Mouse (Mus musculus) stomach, embryonic 16.5 days (tissue): ENCODE data around the gene Arhgef28. TPM values are rescaled to one million over a fixed set of nuclear protein-coding genes. Genes with fewer than 3 reads are reported as not detected.

Experiments used
- ATAC-seq: fragments of 200-750 bp; cut with Nextera tagmentation; 2 replicates; pipeline ENCODE4 v1.8.0; 2017; ENCODE audit warnings: moderate number of reproducible peaks, moderate TSS enrichment; ENCODE audit not compliant: insufficient read depth, low FRiP score
- H3K27ac ChIP-seq: fragments of 300-500 bp; sonication (generic); 2 replicates; pipeline ENCODE4 v1.5.1; 2014; ENCODE audit warnings: low read length
- H3K27me3 ChIP-seq: fragments of 300-500 bp; sonication (generic); 2 replicates; pipeline ENCODE4 v1.6.1; 2014; ENCODE audit warnings: low read length, control low read depth, mixed read lengths; ENCODE audit not compliant: control insufficient read depth, insufficient read depth
- H3K36me3 ChIP-seq: fragments of 300-500 bp; sonication (generic); 2 replicates; pipeline ENCODE4 v1.6.1; 2014; ENCODE audit warnings: low read length; ENCODE audit not compliant: control insufficient read depth, insufficient read depth
- H3K4me1 ChIP-seq: fragments of 300-500 bp; sonication (generic); 2 replicates; pipeline ENCODE4 v1.6.1; 2014; ENCODE audit warnings: low read length, control low read depth, mixed read lengths; ENCODE audit not compliant: control insufficient read depth, insufficient read depth
- H3K4me2 ChIP-seq: fragments of 300-500 bp; sonication (generic); 2 replicates; pipeline ENCODE4 v1.6.1; 2014; ENCODE audit warnings: low read depth, low read length, mixed read lengths
- H3K4me3 ChIP-seq: fragments of 300-500 bp; sonication (generic); replicated peaks from 2 replicates; pipeline ENCODE4 v1.5.1; 2014; ENCODE audit warnings: mild to moderate bottlenecking, low read length
- H3K9ac ChIP-seq: fragments of 300-500 bp; sonication (generic); 2 replicates; pipeline ENCODE4 v1.6.1; 2014; ENCODE audit warnings: low read length
- H3K9me3 ChIP-seq: fragments of 300-500 bp; sonication (generic); replicated peaks from 2 replicates; pipeline ENCODE4 v1.6.1; 2016; ENCODE audit warnings: low read length, control low read depth; ENCODE audit not compliant: control insufficient read depth
- WGBS: fragments of 180-500 bp; shearing (Covaris S2); extraction: QIAGEN DNeasy Blood & Tissue Kit; methylation state at CpG from one replicate; pipeline ENCODE4 v1.1.7; 2014; 5-methylcytosine and 5-hydroxymethylcytosine counted together
- polyA plus RNA-seq: library from polyadenylated mRNA; unstranded; fragments of >200 nt; fragmentation: Nextera tagmentation; extraction: Ambion mirVana; gene quantifications from 2 replicates; pipeline ENCODE4 v1.2.1, GENCODE M21; 2015

The Arhgef28 gene
- polyA plus RNA-seq, 1 experiment from 2014 or later, result 26.6 TPM

DNA sequence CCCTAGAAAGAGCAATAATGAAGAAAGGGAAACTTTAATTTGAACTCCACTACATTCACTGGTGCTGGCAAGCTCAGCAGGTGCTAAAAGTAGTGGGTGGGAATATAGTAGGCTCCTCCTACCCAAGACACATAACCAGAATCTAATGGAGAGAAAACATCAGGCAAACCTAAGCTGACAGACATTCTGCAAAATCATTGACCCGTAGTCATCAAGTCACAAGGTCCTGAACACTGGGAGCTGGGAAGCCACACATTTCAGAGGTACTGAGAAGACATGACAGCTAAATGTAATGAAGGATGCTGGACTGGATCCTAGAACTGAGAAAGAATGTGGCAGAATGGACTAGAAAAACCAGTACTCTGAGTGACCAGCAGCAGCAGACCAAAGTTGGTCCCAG lies 24.3 kb upstream of the Arhgef28 start:
- Histone ChIP-seq H3K9me3 (no peaks in the 10 kb centered on the region), H3K27me3 (no peaks in the 10 kb centered on the region), H3K9ac (no peak overlapping the region), H3K4me1 (no peaks in the 10 kb centered on the region), H3K4me3 (no peak overlapping the region), H3K36me3 (no peaks in the 10 kb centered on the region), H3K4me2 (no peak overlapping the region), H3K27ac (no peak overlapping the region)
- ATAC-seq, result no peak
- WGBS, result 84% methylated on average over 1 of the region's 1 CpGs

DNA sequence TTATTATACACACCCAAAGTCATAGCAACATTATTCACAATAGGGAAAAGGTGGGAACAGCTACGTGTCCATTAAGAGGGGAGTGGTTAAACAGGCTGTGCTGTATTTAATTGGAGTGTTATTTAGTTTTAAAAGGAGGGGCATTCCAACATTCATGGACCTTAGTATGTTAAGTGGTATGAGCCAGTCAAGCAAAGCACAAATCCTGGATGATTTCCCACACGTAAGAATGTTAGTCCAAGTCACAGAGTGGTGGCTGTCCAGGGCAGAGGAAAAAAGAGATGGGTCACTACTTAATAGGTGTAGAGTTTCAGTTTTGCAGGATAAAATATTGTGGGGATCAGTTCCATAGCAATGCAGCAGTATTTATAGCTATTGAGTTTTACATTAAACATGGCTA lies 20.0 kb upstream of the Arhgef28 start:
- Histone ChIP-seq H3K4me3 (no peak overlapping the region), H3K4me2 (no peak overlapping the region), H3K27ac (no peak overlapping the region), H3K36me3 (no peaks in the 10 kb centered on the region), H3K9ac (no peak overlapping the region), H3K9me3 (no peaks in the 10 kb centered on the region), H3K27me3 (no peaks in the 10 kb centered on the region), H3K4me1 (no peaks in the 10 kb centered on the region)
- WGBS, result 51% methylated on average over 2 of the region's 2 CpGs
- no peak for ATAC-seq

DNA sequence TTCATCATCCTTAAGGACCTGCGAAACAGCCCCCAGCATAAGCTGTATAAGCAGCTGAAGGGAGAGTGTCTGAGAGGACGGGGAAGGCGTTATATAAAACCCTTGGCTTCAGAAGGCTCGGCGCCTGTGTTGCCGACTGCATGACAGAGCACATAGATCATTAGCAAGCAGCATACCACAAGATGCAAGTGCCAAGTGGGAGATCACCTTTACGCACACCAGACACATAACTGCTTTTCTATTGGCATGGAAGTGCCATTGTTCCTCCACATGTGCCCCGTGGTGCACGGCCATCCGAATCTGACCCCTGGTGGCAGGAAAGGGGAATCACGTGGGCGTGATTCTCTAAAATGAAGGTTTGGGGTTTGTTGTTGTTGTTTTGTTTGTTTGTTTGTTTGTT lies 16.6 kb upstream of the Arhgef28 start:
- no peaks in the 10 kb centered on the region for H3K36me3 ChIP-seq
- H3K4me3 ChIP-seq, result no peak overlapping the region
- H3K9me3 ChIP-seq, result no peaks in the 10 kb centered on the region
- 29% methylated on average over 12 of the region's 12 CpGs for WGBS
- no peak overlapping the region for H3K27ac ChIP-seq
- no peak overlapping the region for H3K4me2 ChIP-seq
- H3K4me1 ChIP-seq, result no peaks in the 10 kb centered on the region
- ATAC-seq, result no peak
- H3K27me3 ChIP-seq, result no peaks in the 10 kb centered on the region
- no peak overlapping the region for H3K9ac ChIP-seq

DNA sequence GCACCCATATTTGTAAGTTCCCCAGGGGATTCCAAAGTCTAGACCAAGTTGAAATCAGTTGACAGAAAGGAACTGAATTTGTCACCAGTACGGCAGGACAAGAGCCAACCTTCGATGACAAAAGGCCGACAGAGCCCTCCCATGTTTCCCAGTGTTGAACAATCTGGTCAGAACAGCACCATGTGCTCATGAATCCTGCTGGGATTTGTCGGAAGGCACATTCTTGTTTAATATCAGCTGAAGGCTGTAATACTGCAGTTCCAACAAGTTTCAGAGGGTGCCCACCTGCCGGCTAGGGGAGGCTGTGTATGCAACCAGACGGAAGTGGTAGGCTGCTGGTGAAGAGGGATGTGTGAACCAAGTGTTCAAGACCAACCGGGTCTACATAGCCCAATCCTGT lies 3.9 kb upstream of the Arhgef28 start:
- no peaks in the 10 kb centered on the region for H3K27me3 ChIP-seq
- ATAC-seq, result no peak
- H3K9ac ChIP-seq, result no peak overlapping the region
- H3K27ac ChIP-seq, result no peak overlapping the region
- no peaks in the 10 kb centered on the region for H3K9me3 ChIP-seq
- WGBS, result 80% methylated on average over 7 of the region's 7 CpGs
- 0 out of 2 replicates have a peak, but pooled peaks cover 5% of the 10 kb centered on the region for H3K4me1 ChIP-seq
- no peaks in the 10 kb centered on the region for H3K36me3 ChIP-seq
- H3K4me2 ChIP-seq, result no peak overlapping the region
- no peak overlapping the region for H3K4me3 ChIP-seq

DNA sequence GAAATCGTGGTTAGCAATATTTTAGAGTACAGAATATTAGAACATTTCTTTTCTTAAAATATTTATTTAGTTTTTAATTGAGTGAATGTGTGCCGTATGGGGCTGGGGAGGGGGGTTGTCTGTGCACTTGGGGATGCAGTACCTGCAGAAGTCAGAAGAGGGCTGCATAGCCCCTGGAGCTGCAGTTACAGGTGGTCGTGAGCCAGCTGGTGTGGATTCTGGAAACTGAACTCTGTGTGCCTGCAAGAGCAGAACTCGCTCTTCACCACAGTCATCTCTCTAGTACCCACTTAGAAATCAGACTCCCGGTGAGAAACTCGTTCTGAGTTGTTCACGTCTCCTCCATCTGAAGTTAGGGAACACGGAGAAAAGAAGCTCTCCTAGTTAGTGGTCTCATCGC lies 2.6 kb upstream of the Arhgef28 start:
- H3K27ac ChIP-seq, result no peak overlapping the region
- ATAC-seq, result no peak
- H3K4me1 ChIP-seq, result 0 out of 2 replicates have a peak, but pooled peaks cover 5% of the 10 kb centered on the region
- H3K36me3 ChIP-seq, result no peaks in the 10 kb centered on the region
- no peak overlapping the region for H3K9ac ChIP-seq
- no peak overlapping the region for H3K4me3 ChIP-seq
- no peak overlapping the region for H3K4me2 ChIP-seq
- H3K9me3 ChIP-seq, result 0 out of 2 replicates have a peak, but pooled peaks cover under 1% of the 10 kb centered on the region
- H3K27me3 ChIP-seq, result no peaks in the 10 kb centered on the region
- 34% methylated on average over 9 of the region's 9 CpGs for WGBS

DNA sequence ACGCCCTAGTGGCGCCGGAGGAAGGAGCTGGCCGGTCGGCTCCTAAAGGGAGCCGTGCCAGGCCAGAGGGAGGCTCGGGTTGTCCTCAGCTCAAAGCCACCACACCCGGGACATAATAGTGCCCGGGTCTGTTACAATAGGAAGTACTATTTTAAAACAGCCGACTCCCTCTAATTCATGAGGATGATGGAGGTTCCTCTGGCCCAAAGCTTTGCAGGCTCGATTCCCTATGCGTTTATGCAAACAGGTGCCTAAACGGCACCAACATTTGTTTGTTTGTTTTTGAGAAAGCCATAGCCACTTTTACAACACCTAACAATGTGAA lies 269 bp upstream of the Arhgef28 start:
- H3K9me3 ChIP-seq, result 0 out of 2 replicates have a peak, but pooled peaks cover 2% of the 10 kb centered on the region
- WGBS, result 2% methylated on average over 13 of the region's 13 CpGs
- no peaks in the 10 kb centered on the region for H3K27me3 ChIP-seq
- ATAC-seq, result no peak
- H3K27ac ChIP-seq, result peak overlapping the region; percentile 86
- peak overlapping the region; percentile 95 for H3K4me2 ChIP-seq
- H3K9ac ChIP-seq, result peak overlapping the region; percentile 82
- 0 out of 2 replicates have a peak, but pooled peaks cover 5% of the 10 kb centered on the region for H3K4me1 ChIP-seq
- no peaks in the 10 kb centered on the region for H3K36me3 ChIP-seq
- peak overlapping the region; percentile 72 for H3K4me3 ChIP-seq

DNA sequence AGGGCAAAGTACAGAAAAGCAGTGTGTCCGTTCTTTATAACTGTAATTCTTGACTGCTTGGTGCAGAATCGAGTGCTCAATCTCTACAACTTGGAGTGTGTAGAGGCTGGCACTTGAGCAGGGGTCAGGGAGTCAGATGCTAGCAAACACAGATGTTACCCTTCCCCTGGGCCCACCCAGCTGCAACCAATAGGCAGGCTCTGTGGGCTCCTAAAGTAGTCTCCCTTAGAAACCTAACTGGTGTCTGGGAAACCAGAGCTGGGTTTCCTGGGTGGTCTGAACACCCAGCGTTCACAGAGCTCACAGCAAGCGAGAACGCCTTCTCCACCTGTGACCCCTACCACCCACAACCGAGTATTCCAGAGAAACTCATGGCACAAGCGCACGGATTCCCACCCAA lies 1.1 kb downstream of the Arhgef28 start:
- WGBS, result 15% methylated on average over 8 of the region's 8 CpGs
- no peak for ATAC-seq
- peak overlapping the region; percentile 82 for H3K9ac ChIP-seq

DNA sequence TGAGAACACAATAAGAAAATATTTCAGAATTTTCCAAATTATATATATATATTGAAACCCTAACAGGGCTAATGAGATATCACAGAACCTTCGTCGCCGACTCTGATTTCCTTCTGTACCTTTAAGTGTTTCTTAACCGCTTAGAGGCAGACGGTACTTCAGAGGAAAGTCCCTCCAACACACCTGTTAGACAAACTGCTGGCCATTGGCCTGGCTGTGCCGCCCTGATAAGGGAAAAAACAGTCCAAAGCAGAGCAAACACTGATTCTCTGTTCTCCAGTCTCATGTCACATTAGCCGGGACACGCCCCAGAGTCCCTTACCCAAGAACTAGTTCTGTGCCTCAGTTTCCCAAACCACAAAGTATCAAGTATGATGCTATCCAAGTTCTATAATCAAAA lies 1.9 kb downstream of the Arhgef28 start:
- Histone ChIP-seq H3K4me1 (0 out of 2 replicates have a peak, but pooled peaks cover 7% of the 10 kb centered on the region), H3K4me3 (peak overlapping the region; percentile 72), H3K27ac (0 out of 2 replicates have a peak overlapping the region, but pooled peaks have one; percentile 13), H3K4me2 (peak overlapping the region; percentile 95), H3K9ac (no peak overlapping the region), H3K36me3 (no peaks in the 10 kb centered on the region), H3K9me3 (0 out of 2 replicates have a peak, but pooled peaks cover 2% of the 10 kb centered on the region), H3K27me3 (no peaks in the 10 kb centered on the region)
- ATAC-seq, result no peak
- 61% methylated on average over 8 of the region's 8 CpGs for WGBS

More for the DNA sequence above, 1.1 kb downstream of the Arhgef28 start:
- Histone ChIP-seq H3K9me3 (0 out of 2 replicates have a peak, but pooled peaks cover 2% of the 10 kb centered on the region), H3K4me1 (0 out of 2 replicates have a peak, but pooled peaks cover 7% of the 10 kb centered on the region), H3K27ac (peak overlapping the region; percentile 86), H3K4me2 (peak overlapping the region; percentile 95), H3K36me3 (no peaks in the 10 kb centered on the region), H3K4me3 (peak overlapping the region; percentile 72), H3K27me3 (no peaks in the 10 kb centered on the region)

DNA sequence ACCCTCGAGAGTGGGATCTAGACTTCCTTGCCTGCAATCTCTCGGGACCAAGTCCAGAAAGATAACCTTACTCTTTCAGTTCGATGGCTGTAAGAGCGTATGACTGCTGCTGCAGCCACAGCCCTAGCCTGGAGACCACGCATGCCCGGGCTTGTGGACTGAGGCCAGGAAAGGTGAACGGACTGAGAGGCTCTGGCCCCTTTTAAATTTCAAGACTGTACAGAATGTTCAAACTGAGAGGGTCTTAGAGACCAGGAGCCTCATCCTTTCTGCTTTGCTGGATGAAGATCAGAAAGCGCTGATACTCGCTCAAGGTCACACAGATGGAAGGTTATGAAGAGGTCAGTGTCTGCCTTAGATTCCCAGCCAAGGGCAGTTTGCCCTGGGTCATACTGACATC lies 4.8 kb downstream of the Arhgef28 start:
- Histone ChIP-seq H3K9me3 (0 out of 2 replicates have a peak, but pooled peaks cover 2% of the 10 kb centered on the region), H3K27me3 (no peaks in the 10 kb centered on the region), H3K4me3 (no peak overlapping the region), H3K9ac (no peak overlapping the region), H3K4me1 (0 out of 2 replicates have a peak, but pooled peaks cover 7% of the 10 kb centered on the region), H3K4me2 (0 out of 2 replicates have a peak overlapping the region, but pooled peaks have one; percentile 19), H3K36me3 (no peaks in the 10 kb centered on the region), H3K27ac (0 out of 2 replicates have a peak overlapping the region, but pooled peaks have one; percentile 9)
- 48% methylated on average over 9 of the region's 9 CpGs for WGBS
- no peak for ATAC-seq
